Mouse (Mus musculus) liver, embryonic 16.5 days (tissue): Measurements from ENCODE around the gene Adgrv1. TPM values are rescaled to one million over a fixed set of nuclear protein-coding genes. Genes with fewer than 3 reads are reported as not detected.
A peak's percentile ranks its signal among the peaks of the same experiment; 100 is the strongest.

Experiments used
- ATAC-seq: fragments of 200-750 bp; cut with Nextera tagmentation; 2 replicates; pipeline ENCODE4 v1.8.0; 2017; ENCODE audit warnings: low read depth, mild to moderate bottlenecking, moderate number of reproducible peaks, moderate library complexity
- H3K27ac ChIP-seq: fragments of 300-500 bp; sonication (generic); 2 replicates; pipeline ENCODE4 v1.5.1; 2014; ENCODE audit warnings: mild to moderate bottlenecking, low read length
- H3K27me3 ChIP-seq: fragments of 300-500 bp; sonication (generic); 2 replicates; pipeline ENCODE4 v1.6.1; 2014; ENCODE audit warnings: low read depth, low read length, mixed read lengths; ENCODE audit not compliant: control insufficient read depth, insufficient read depth
- H3K36me3 ChIP-seq: fragments of 300-500 bp; sonication (generic); 2 replicates; pipeline ENCODE4 v1.6.1; 2014; ENCODE audit warnings: mild to moderate bottlenecking; ENCODE audit not compliant: control insufficient read depth, insufficient read depth
- H3K4me1 ChIP-seq: fragments of 300-500 bp; sonication (generic); 2 replicates; pipeline ENCODE4 v1.6.1; 2014; ENCODE audit warnings: low read depth, low read length, mixed read lengths; ENCODE audit not compliant: control insufficient read depth
- H3K4me2 ChIP-seq: fragments of 300-500 bp; sonication (generic); 2 replicates; pipeline ENCODE4 v1.6.1; 2014; ENCODE audit warnings: low read depth, low read length, mixed read lengths
- H3K4me3 ChIP-seq: fragments of 300-500 bp; sonication (generic); 2 replicates; pipeline ENCODE4 v1.5.1; 2014; ENCODE audit warnings: low read depth, mild to moderate bottlenecking, low read length
- H3K9ac ChIP-seq: fragments of 300-500 bp; sonication (generic); 2 replicates; pipeline ENCODE4 v1.6.1; 2014; ENCODE audit warnings: low read depth, low read length
- H3K9me3 ChIP-seq: fragments of 300-500 bp; sonication (generic); replicated peaks from 2 replicates; pipeline ENCODE4 v1.6.1; 2016; ENCODE audit warnings: low read length; ENCODE audit not compliant: control insufficient read depth
- WGBS: fragments of 180-500 bp; shearing (Covaris S2); extraction: QIAGEN DNeasy Blood & Tissue Kit; methylation state at CpG from one replicate; pipeline ENCODE4 v1.1.7; 2014; ENCODE audit not compliant: insufficient replicate concordance; 5-methylcytosine and 5-hydroxymethylcytosine counted together
- polyA plus RNA-seq: library from polyadenylated mRNA; unstranded; fragments of >200 nt; fragmentation: Nextera tagmentation; extraction: Ambion mirVana; gene quantifications from 2 replicates; pipeline ENCODE4 v1.2.1, GENCODE M21; 2015

Gene Adgrv1
- polyA plus RNA-seq, 1 experiment from 2014 or later, result 0.17 TPM

DNA sequence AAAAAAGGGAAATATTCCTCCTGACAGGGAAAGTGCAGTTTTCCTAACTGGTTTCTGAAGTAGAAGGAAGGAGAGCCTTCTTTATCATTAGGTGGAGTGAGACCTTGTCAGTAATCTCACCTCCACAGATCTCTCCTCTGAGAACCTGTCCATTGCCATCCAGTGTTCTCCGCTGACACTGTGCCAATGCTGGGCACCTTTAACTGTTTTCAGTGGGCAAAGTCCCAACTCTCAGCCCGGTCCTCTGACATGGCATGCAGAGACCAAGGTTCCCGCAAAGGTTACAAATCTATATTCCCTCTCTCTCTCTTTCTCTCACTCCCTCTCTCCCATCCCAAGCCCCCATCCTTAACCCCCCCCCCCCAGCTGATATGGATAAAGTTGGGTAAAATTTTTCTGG, 230.1 kb downstream of the Adgrv1 start:
- Histone ChIP-seq H3K9me3 (no peaks in the 10 kb centered on the region), H3K27ac (no peak overlapping the region), H3K4me3 (no peak overlapping the region), H3K4me1 (no peaks in the 10 kb centered on the region), H3K4me2 (no peak overlapping the region), H3K36me3 (no peaks in the 10 kb centered on the region), H3K9ac (no peak overlapping the region), H3K27me3 (no peaks in the 10 kb centered on the region)
- no peak for ATAC-seq
- WGBS, result 69% methylated on average over 3 of the region's 3 CpGs

DNA sequence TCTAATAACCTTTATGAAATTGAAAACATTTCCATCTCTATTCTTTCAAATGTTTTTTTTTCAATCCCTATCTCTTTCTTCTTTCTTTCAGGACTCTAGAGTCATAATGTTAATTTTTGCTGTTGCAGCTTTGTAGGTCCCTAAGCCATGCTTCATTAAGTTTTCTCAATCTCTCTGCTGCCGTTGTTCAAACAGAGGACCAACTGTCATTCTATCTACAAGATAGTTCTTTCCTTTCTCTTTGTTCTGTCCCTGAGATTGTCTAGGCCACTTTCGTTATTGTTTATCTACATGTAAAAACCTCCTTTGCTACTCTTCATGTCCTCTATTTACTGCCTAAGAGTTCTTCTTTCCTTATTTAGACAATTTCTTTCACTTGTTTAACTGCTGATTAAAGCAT, 230.8 kb downstream of the Adgrv1 start:
- ATAC-seq, result no peak
- Histone ChIP-seq H3K4me2 (no peak overlapping the region), H3K27me3 (no peaks in the 10 kb centered on the region), H3K4me1 (no peaks in the 10 kb centered on the region), H3K9me3 (no peaks in the 10 kb centered on the region), H3K36me3 (no peaks in the 10 kb centered on the region), H3K27ac (no peak overlapping the region), H3K9ac (no peak overlapping the region), H3K4me3 (no peak overlapping the region)
- WGBS, result 52% methylated on average over 2 of the region's 2 CpGs

DNA sequence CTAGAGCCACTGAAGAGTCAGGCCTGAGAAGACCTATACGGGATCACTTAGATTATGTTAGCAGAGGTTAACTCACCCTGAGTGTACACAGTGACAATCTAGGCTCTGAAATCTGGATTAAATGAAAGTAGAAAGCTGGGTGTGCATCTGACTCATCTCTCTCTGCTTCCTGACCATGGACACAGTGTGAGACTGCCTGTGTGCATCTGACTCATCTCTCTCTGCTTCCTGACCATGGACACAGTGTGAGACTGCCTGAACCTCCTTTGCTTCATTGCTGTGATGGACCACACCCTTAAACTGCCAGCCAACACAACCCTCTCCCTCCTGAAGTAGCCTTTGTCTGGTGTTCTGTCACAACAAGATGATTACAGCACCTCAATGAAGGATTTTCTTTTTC, 231.2 kb downstream of the Adgrv1 start:
- Histone ChIP-seq H3K9ac (no peak overlapping the region), H3K4me3 (no peak overlapping the region), H3K9me3 (no peaks in the 10 kb centered on the region), H3K27ac (no peak overlapping the region), H3K4me2 (no peak overlapping the region), H3K27me3 (no peaks in the 10 kb centered on the region), H3K36me3 (no peaks in the 10 kb centered on the region), H3K4me1 (no peaks in the 10 kb centered on the region)
- ATAC-seq, result no peak
- 61% methylated on average over 1 of the region's 1 CpGs for WGBS

DNA sequence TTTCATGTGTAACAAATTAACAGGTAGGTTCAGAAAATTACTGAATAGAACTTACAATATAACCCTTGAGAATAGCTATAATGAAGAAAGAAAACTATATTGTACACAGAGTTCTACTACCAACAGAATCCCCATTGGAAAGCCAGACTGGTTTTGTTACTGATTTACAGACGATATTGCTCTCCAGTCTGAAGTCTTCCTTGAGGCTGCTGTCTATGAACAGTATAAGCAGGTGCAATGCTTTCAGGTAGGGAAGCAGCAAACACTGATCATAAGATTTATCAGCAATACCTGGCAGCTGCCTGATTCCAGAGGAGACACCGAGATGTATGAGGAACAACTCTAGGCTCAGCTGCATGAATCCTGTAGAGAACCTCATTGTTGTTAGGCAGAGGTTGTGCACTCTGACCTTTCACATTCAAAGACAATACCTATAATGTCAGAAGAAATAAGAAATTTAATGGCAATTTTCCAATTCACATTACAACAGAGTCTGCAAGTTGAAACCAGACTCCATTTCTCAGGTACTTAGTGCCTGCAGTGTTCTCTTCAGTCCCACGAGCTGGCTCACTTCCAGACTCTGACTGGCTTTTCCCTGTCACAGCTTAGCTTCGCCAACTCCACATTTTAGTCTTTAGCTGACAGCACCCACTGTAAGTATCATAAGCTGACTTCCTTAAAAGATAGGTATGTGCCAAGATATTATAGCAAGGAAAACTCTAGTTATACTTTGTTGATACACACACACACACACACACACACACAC, 247.2 kb downstream of the Adgrv1 start:
- Histone ChIP-seq H3K4me3 (no peak overlapping the region), H3K9me3 (no peaks in the 10 kb centered on the region), H3K4me2 (no peak overlapping the region), H3K9ac (no peak overlapping the region), H3K36me3 (no peaks in the 10 kb centered on the region), H3K4me1 (no peaks in the 10 kb centered on the region), H3K27ac (no peak overlapping the region), H3K27me3 (no peaks in the 10 kb centered on the region)
- no peak for ATAC-seq
- 47% methylated on average over 4 of the region's 4 CpGs for WGBS

DNA sequence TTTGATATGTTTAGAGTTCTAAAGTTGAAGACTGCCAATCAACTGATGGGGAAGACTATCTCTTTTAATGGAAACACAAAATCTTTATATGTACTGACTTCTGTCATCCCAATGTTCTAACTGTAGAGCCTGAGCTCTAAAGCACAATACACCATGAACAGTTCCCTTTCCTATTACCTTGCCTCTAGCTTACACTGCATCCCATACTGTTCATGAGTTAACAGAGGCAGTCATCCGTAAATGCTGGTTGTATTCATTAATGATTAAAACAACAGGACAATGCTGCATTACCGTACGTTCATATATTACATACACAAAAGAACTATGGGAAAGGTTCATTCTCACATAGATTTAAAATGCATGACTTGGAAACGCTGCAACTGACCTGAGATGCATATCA, 251.1 kb downstream of the Adgrv1 start:
- Histone ChIP-seq H3K4me3 (no peak overlapping the region), H3K4me2 (no peak overlapping the region), H3K9me3 (no peaks in the 10 kb centered on the region), H3K36me3 (no peaks in the 10 kb centered on the region), H3K9ac (no peak overlapping the region), H3K27me3 (no peaks in the 10 kb centered on the region), H3K27ac (no peak overlapping the region), H3K4me1 (no peaks in the 10 kb centered on the region)
- 65% methylated on average over 4 of the region's 4 CpGs for WGBS
- no peak for ATAC-seq

DNA sequence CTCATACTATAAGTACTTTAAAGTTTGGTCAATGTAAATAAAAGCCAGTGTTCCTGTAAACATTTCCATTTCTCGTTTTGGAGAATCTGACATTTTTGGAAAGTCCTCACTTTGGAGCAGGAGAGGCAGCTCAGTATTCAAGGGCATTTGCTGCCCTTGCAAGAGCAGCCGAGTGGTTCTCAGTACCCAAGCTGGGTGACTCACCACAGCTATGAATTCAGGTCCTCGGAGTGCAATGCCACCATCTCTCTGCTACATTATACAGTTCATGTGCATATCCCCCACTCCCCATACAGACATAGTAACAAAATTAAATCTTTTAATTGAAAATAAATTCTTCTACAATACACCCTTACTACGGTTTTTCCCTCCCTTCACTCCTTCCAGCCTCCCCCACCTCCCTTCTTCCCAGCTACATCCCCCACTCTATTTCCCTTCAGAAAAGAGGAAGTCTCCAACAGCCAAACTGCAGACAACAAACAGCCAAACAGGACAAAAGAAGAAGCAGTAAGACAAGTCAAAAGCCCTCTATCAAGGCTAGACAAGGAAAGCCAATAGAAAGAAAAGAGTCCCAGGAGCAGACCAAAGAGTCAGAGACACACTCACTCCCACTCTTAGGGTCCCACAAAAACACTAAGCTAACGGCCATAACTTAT, 262.0 kb downstream of the Adgrv1 start:
- Histone ChIP-seq H3K4me1 (no peaks in the 10 kb centered on the region; the same call in 1 of the 2 replicates), H3K4me3 (no peak overlapping the region), H3K4me2 (no peak overlapping the region), H3K27me3 (no peaks in the 10 kb centered on the region), H3K36me3 (no peaks in the 10 kb centered on the region), H3K9ac (no peak overlapping the region), H3K27ac (no peak overlapping the region), H3K9me3 (no peaks in the 10 kb centered on the region)
- 44% methylated on average over 5 of the region's 5 CpGs for WGBS
- no peak for ATAC-seq

DNA sequence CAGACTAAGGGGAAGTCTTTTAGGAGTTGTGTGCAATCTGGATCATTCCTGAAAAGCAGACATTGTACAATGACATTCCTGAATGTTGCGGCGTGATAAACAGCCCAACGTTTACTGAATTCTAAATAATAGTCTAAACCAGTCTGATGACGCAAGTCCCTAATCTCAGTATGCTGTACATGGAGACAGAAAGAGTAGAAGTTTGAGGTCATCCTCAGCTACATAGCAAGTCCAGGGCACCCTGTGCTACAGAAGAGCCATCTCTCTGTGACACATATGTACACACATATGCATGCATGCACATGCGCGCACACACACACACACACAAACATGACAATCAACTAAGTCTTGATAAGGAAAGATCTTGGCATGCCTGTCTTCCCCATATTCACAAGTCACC, 262.8 kb downstream of the Adgrv1 start:
- Histone ChIP-seq H3K4me1 (no peaks in the 10 kb centered on the region; the same call in 1 of the 2 replicates), H3K4me3 (no peak overlapping the region), H3K27ac (no peak overlapping the region), H3K9me3 (no peaks in the 10 kb centered on the region), H3K9ac (no peak overlapping the region), H3K4me2 (no peak overlapping the region), H3K36me3 (no peaks in the 10 kb centered on the region), H3K27me3 (no peaks in the 10 kb centered on the region)
- no peak for ATAC-seq
- 75% methylated on average over 6 of the region's 6 CpGs for WGBS

DNA sequence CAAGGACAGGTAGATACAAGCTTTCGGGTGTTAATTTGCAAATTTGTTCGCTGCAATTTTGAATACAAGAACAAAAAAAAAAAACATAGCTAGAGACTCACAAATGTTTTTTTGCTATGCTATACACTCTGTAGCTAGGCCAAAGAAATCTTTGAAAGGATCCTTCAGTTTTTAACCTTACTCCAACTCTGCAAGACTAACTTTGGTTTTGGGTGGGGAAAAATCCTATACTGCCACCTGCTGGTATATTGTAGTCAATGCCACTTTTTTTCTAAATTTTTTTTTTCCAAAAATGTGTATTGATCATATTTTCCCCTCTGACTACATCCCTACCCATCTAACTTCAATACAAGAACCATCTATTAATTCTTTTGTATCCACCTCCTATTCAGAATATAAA, 263.4 kb downstream of the Adgrv1 start:
- no peak overlapping the region for H3K27ac ChIP-seq
- no peaks in the 10 kb centered on the region for H3K9me3 ChIP-seq
- H3K4me1 ChIP-seq, result no peaks in the 10 kb centered on the region; the same call in 1 of the 2 replicates
- 55% methylated on average over 2 of the region's 2 CpGs for WGBS
- no peaks in the 10 kb centered on the region for H3K36me3 ChIP-seq
- no peaks in the 10 kb centered on the region for H3K27me3 ChIP-seq
- H3K9ac ChIP-seq, result no peak overlapping the region
- H3K4me3 ChIP-seq, result no peak overlapping the region
- no peak overlapping the region for H3K4me2 ChIP-seq
- ATAC-seq, result no peak

DNA sequence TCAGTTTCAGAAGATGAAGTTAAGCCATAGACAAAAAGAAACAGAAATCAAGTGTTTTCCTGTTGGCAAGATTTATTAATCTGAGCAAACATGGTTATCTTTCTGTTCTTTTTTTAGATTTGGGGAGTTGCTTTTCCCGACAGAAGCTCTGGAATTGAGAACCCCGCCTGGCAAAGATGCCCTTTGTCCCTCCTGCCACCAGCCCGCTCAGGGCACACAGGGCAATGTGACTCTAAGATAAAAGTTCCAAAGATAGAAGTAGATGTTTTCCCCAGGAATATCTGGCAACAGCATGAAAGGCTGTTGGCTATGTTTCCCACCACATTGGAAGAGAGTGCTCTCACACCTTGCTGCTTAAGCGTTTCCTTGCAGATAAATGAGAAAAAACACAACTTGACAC, 264.0 kb downstream of the Adgrv1 start:
- no peaks in the 10 kb centered on the region for H3K27me3 ChIP-seq
- no peak overlapping the region for H3K9ac ChIP-seq
- 34% methylated on average over 4 of the region's 4 CpGs for WGBS
- 0 out of 2 replicates have a peak overlapping the region, but pooled peaks have one; percentile 14 for H3K27ac ChIP-seq
- H3K9me3 ChIP-seq, result no peaks in the 10 kb centered on the region
- H3K4me2 ChIP-seq, result no peak overlapping the region
- H3K4me1 ChIP-seq, result no peaks in the 10 kb centered on the region; the same call in 1 of the 2 replicates
- no peaks in the 10 kb centered on the region for H3K36me3 ChIP-seq
- no peak for ATAC-seq
- no peak overlapping the region for H3K4me3 ChIP-seq
